Mouse (Mus musculus): Measurements from ENCODE around the gene Hipk4. TPM values are rescaled to one million over a fixed set of nuclear protein-coding genes. Genes with fewer than 3 reads are reported as not detected.

The Hipk4 gene
- polyA plus RNA-seq, 1 experiment from 2014 or later, result 0.04 TPM

DNA sequence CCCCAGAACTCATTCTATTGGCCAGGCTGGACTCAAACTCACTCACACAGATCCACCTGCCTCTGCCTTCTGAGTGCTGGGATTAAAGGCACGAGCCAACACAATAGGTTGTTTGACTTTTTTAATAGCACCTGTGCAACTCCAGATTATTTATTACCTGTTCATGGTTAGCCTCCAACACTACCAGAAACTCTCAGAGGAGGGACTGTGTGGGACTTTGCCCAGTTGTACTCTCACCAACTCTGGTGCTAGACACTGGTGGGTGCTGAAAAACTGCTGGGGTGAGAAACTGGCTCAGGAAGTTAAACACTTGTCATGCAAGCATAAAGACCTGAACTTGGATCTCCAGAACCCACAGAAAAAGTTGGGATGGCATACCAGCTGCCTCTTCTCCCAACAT lies 43.3 kb upstream of the Hipk4 start:
- ATAC-seq (no peak), DNase-seq (no peak)
- Histone ChIP-seq H3K9me3 (ENCODE audit: low read length) (no peaks in the 10 kb centered on the region), H3K27ac (ENCODE audit: low read depth) (peak overlapping the region; percentile 91), H3K4me2 (ENCODE audit: low read depth, low read length) (peak overlapping the region; percentile 78), H3K27me3 (ENCODE audit: insufficient read depth, low read length) (no peaks in the 10 kb centered on the region), H3K9ac (replicated peaks) (no peak overlapping the region; the same call in 1 of the 2 replicates), H3K4me3 (ENCODE audit: low read depth, low read length) (0 out of 2 replicates have a peak overlapping the region, but pooled peaks have one; percentile 50), H3K4me1 (ENCODE audit: insufficient read depth) (peaks cover 49% of the 10 kb centered on the region), H3K36me3 (replicated peaks; ENCODE audit: insufficient read depth, low read length) (peaks cover 23% of the 10 kb centered on the region)
- no peak for TF ChIP-seq EP300 (IDR thresholded peaks at IDR 0.05; ENCODE audit: low read depth)
- TF ChIP-seq CTCF (IDR thresholded peaks at IDR 0.05; ENCODE audit: low read depth), result no peak
- 69% methylated on average over 1 of the region's 1 CpGs for WGBS (ENCODE audit: insufficient replicate concordance)

DNA sequence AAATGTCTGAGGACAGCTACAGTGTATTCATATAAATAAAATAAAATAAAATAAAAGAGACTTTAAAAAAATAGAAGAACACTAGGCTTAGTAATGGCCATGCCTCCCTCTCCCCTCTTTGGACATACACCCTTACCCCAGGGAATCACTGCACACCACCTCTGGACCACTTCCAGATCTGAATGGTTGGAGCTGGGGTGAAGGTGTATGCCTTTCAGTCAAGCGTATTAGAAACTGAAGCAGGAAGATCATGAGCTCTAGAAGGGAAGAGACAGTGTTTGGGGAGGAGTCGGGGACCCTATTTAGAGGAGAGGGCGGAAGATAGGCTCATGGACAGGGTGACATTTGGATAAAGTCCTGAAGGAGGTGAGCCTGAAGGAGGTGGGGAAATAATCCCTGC lies 42.6 kb upstream of the Hipk4 start:
- H3K9me3 ChIP-seq (ENCODE audit: low read length), result no peaks in the 10 kb centered on the region
- peak overlapping the region; percentile 66; the same call in 1 of the 2 replicates for H3K9ac ChIP-seq (replicated peaks)
- 55% methylated on average over 3 of the region's 3 CpGs for WGBS (ENCODE audit: insufficient replicate concordance)
- no peaks in the 10 kb centered on the region for H3K27me3 ChIP-seq (ENCODE audit: insufficient read depth, low read length)
- peak overlapping the region; percentile 91 for H3K27ac ChIP-seq (ENCODE audit: low read depth)
- no peak for ATAC-seq
- peaks cover 51% of the 10 kb centered on the region for H3K4me1 ChIP-seq (ENCODE audit: insufficient read depth)
- TF ChIP-seq CTCF (IDR thresholded peaks at IDR 0.05; ENCODE audit: low read depth) (no peak), EP300 (IDR thresholded peaks at IDR 0.05; ENCODE audit: low read depth) (no peak)
- H3K36me3 ChIP-seq (replicated peaks; ENCODE audit: insufficient read depth, low read length), result peaks cover 21% of the 10 kb centered on the region
- H3K4me3 ChIP-seq (ENCODE audit: low read depth, low read length), result peak overlapping the region; percentile 50
- peak overlapping the region; percentile 78 for H3K4me2 ChIP-seq (ENCODE audit: low read depth, low read length)
- no peak for DNase-seq

DNA sequence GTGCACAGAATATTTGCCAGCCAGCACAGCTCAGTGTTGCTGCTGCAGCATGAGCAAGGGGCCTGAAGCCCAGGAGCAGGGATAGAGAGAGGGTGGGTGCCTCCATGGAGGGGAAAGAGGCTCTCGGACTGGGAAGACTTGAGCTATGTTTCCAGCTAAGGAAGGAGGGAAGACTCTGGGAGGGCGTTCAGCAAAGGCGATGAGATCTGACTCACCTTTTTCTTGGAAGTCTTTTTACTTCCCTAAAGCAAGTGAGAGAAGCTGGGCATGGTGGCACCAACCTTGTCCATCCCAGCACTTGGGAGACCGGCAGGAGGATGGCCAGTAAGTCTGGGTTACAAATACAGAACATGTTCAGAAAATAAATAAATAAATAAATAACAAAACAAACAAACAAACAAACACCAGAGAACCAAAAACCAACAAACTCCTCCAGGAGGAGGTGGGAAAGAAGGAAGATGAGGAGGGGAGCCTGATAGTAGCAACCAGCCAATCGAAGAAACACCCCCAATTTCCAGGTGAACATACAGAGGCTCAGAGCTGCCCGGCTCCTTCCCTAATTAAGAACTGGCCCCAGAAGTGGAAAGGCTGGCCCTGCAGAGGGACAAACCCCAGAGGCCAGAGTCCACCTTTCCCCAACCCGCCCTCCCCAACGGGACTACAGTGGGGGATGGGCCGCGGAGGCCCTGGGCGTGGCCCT lies 42.0 kb upstream of the Hipk4 start:
- TF ChIP-seq EP300 (IDR thresholded peaks at IDR 0.05; ENCODE audit: low read depth) (no peak), CTCF (IDR thresholded peaks at IDR 0.05; ENCODE audit: low read depth) (no peak)
- Histone ChIP-seq H3K9me3 (ENCODE audit: low read length) (no peaks in the 10 kb centered on the region), H3K4me2 (ENCODE audit: low read depth, low read length) (peak overlapping the region; percentile 78), H3K27me3 (ENCODE audit: insufficient read depth, low read length) (no peaks in the 10 kb centered on the region), H3K4me1 (ENCODE audit: insufficient read depth) (peaks cover 48% of the 10 kb centered on the region), H3K4me3 (ENCODE audit: low read depth, low read length) (peak overlapping the region; percentile 50), H3K36me3 (replicated peaks; ENCODE audit: insufficient read depth, low read length) (peaks cover 15% of the 10 kb centered on the region), H3K27ac (ENCODE audit: low read depth) (peak overlapping the region; percentile 91), H3K9ac (replicated peaks) (peak overlapping the region; percentile 66)
- ATAC-seq, result no peak
- WGBS (ENCODE audit: insufficient replicate concordance), result 17% methylated on average over 7 of the region's 11 CpGs
- DNase-seq, result peak; percentile 16

DNA sequence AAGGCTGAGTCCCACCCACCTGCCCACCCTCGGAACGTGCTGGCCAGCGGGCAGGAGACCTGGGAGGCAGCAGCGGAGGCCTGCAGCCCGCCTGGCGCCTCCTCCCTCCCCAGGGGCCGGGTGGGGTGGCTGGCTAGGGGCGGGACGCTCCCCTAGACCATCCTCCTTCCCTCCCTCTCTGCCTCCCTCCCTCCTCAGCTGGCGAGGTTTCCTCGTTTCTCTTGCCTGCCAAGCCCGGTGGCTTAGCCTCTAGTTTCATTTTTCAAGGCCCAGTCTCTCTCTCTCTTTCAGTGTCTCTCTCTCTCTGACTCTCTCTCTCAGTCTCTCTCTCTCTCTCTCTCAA lies 41.5 kb upstream of the Hipk4 start:
- Histone ChIP-seq H3K27me3 (ENCODE audit: insufficient read depth, low read length) (no peaks in the 10 kb centered on the region), H3K27ac (ENCODE audit: low read depth) (peak overlapping the region; percentile 91), H3K9ac (replicated peaks) (peak overlapping the region; percentile 66), H3K9me3 (ENCODE audit: low read length) (no peaks in the 10 kb centered on the region), H3K4me3 (ENCODE audit: low read depth, low read length) (peak overlapping the region; percentile 50), H3K4me2 (ENCODE audit: low read depth, low read length) (peak overlapping the region; percentile 78), H3K4me1 (ENCODE audit: insufficient read depth) (peaks cover 43% of the 10 kb centered on the region), H3K36me3 (replicated peaks; ENCODE audit: insufficient read depth, low read length) (peaks cover 10% of the 10 kb centered on the region)
- ATAC-seq (peak; percentile 97), DNase-seq (peak; percentile 93)
- TF ChIP-seq CTCF (IDR thresholded peaks at IDR 0.05; ENCODE audit: low read depth) (no peak), EP300 (IDR thresholded peaks at IDR 0.05; ENCODE audit: low read depth) (no peak)
- 0% methylated on average over 9 of the region's 12 CpGs for WGBS (ENCODE audit: insufficient replicate concordance)

DNA sequence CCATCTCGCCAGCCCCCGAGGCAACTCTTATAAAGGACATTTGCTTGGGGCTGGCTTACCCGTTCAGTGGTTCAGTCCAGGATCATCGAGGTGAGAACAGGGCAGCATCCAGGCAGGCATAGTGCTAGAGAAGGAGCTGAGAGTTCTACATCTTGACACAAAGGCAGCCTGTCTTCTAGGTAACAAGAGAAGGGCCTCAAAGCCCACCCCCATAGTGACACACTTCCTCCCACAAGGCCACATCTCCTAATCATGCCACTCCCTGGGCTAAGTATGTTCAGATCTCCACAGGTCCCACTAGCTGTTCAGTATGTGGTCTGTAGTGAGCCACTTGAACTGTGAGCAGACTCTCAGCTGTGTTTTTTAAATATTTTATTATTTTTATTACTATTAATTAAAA lies 39.2 kb upstream of the Hipk4 start:
- WGBS (ENCODE audit: insufficient replicate concordance), result 94% methylated on average over 4 of the region's 4 CpGs
- Histone ChIP-seq H3K4me1 (ENCODE audit: insufficient read depth) (peaks cover 35% of the 10 kb centered on the region), H3K27ac (ENCODE audit: low read depth) (no peak overlapping the region), H3K9me3 (ENCODE audit: low read length) (no peaks in the 10 kb centered on the region), H3K4me2 (ENCODE audit: low read depth, low read length) (no peak overlapping the region), H3K4me3 (ENCODE audit: low read depth, low read length) (no peak overlapping the region), H3K27me3 (ENCODE audit: insufficient read depth, low read length) (no peaks in the 10 kb centered on the region), H3K9ac (replicated peaks) (no peak overlapping the region), H3K36me3 (replicated peaks; ENCODE audit: insufficient read depth, low read length) (0 out of 2 replicates have a peak, but pooled peaks cover under 1% of the 10 kb centered on the region)
- DNase-seq, result no peak
- no peak for ATAC-seq
- no peak for TF ChIP-seq EP300 (IDR thresholded peaks at IDR 0.05; ENCODE audit: low read depth)
- no peak for TF ChIP-seq CTCF (IDR thresholded peaks at IDR 0.05; ENCODE audit: low read depth)

DNA sequence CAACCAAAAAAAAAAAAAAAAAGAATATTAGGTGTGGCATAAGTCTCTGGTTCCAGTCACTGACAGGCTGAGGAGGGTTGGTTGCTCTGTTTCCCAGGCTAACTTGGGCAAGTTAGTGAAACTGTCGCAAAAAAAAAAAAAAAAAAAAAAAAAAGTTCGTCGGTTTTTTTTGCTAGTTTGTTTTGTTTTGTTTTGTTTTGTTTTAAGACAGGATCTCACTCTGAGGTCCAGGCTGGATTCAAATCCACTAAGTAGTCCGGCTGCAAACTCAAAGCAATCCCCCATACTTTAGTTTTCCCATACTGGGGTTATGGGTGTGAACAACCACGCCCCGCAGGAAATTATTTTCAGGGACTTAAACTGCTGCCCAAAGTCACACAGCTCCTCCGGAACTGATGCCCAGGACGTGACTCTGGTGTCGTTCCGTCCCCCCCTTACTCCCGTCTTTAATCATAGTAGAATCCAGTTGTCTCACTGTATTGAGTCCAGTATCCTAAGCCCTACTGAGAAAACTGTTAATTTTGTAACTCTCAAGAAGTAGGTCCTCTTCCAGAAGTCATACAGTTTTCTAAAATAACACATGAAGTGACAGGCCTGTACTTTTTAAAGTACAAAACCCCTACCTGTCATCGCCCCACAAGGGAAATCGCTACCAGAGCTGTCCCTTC lies 36.8 kb upstream of the Hipk4 start:
- H3K4me1 ChIP-seq (ENCODE audit: insufficient read depth), result peaks cover 40% of the 10 kb centered on the region
- H3K9me3 ChIP-seq (ENCODE audit: low read length), result no peaks in the 10 kb centered on the region
- H3K4me2 ChIP-seq (ENCODE audit: low read depth, low read length), result peak overlapping the region; percentile 92
- DNase-seq (peak; percentile 53), ATAC-seq (no peak)
- 2% methylated on average over 13 of the region's 13 CpGs for WGBS (ENCODE audit: insufficient replicate concordance)
- peak overlapping the region; percentile 74 for H3K9ac ChIP-seq (replicated peaks)
- no peaks in the 10 kb centered on the region for H3K27me3 ChIP-seq (ENCODE audit: insufficient read depth, low read length)
- peaks cover 12% of the 10 kb centered on the region for H3K36me3 ChIP-seq (replicated peaks; ENCODE audit: insufficient read depth, low read length)
- no peak for TF ChIP-seq CTCF (IDR thresholded peaks at IDR 0.05; ENCODE audit: low read depth)
- TF ChIP-seq EP300 (IDR thresholded peaks at IDR 0.05; ENCODE audit: low read depth), result no peak
- H3K27ac ChIP-seq (ENCODE audit: low read depth), result peak overlapping the region; percentile 98
- H3K4me3 ChIP-seq (ENCODE audit: low read depth, low read length), result peak overlapping the region; percentile 91
